Mouse (Mus musculus): ENCODE measurements around the gene Gm4131. TPM values are rescaled to one million over a fixed set of nuclear protein-coding genes. Genes with fewer than 3 reads are reported as not detected.
A peak's percentile ranks its signal among the peaks of the same experiment; 100 is the strongest.

Gm4131 gene
- polyA plus RNA-seq, 1 experiment from 2014 or later, result 0.30 TPM

DNA sequence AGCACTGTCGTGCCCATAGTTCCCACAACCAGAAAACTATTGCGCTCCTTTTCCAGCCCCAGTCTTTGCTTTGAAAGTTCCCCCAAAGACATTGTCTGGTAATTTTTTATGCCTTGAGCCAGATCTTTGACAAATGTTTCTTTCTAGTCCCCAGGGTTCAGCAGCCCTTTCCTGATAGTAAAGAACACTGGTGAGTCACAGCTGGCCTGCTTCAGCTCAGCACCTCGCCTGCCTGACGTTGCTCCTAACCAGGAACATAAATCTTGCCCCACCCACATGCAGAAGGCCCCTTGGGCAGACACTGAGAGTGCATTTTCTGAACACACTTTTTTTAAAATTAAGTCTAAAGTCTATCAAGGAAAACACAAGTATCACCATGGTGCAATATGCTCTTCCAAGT lies 3.6 kb upstream of the Gm4131 start:
- WGBS, result 71% methylated on average over 4 of the region's 4 CpGs
- no peak overlapping the region for H3K4me2 ChIP-seq
- no peak overlapping the region for H3K9ac ChIP-seq
- no peak overlapping the region for H3K4me3 ChIP-seq
- no peak overlapping the region for H3K27ac ChIP-seq
- 0 out of 2 replicates have a peak, but pooled peaks cover 2% of the 10 kb centered on the region for H3K36me3 ChIP-seq (replicated peaks)
- no peak for ATAC-seq (replicated peaks)
- no peaks in the 10 kb centered on the region for H3K9me3 ChIP-seq
- no peaks in the 10 kb centered on the region for H3K27me3 ChIP-seq (replicated peaks)
- 0 out of 2 replicates have a peak, but pooled peaks cover 2% of the 10 kb centered on the region for H3K4me1 ChIP-seq

DNA sequence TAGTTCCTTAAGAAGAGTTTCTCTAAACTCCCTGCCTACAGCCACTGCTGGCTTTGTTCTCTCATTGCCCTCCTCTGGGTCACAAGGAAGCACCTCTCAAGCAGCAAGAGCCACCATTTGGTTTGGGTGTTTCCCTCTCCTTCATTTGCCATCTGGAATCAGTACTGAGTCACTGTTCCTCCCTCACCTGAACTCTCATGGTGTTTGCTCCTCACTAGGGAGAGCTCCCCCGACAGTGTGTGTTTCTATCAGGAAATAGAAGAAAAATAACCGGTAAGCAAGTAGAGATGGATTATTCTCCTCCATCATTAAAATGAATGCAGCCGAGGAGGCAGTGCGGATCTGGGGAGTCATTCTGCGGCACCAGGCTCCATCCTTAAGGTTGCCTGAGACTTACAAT lies 2.7 kb upstream of the Gm4131 start:
- no peak overlapping the region for H3K9ac ChIP-seq
- H3K4me3 ChIP-seq, result no peak overlapping the region
- no peak for ATAC-seq (replicated peaks)
- no peak overlapping the region for H3K4me2 ChIP-seq
- no peaks in the 10 kb centered on the region for H3K9me3 ChIP-seq
- H3K36me3 ChIP-seq (replicated peaks), result 0 out of 2 replicates have a peak, but pooled peaks cover 2% of the 10 kb centered on the region
- no peak overlapping the region for H3K27ac ChIP-seq
- WGBS, result 92% methylated on average over 5 of the region's 5 CpGs
- H3K4me1 ChIP-seq, result 0 out of 2 replicates have a peak, but pooled peaks cover 2% of the 10 kb centered on the region
- no peaks in the 10 kb centered on the region for H3K27me3 ChIP-seq (replicated peaks)

DNA sequence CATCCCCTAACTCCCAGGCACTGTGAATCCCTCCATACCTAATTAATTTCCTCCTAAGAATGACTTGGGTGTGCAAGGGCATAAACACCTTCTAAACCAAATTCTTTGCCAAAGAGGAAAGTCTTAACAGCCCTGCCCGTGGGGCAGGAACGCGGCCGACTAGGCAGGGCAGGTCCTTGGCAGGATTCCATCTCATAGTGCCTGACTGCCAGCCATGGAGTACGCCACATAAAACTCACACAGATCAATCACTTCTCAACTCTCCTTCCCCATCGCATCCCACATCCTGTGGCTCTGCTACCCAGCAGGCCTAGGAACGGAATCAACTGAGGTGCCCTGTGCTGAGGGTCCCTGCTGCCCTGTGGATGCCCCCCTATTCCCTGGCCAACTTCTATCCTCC lies 3.0 kb downstream of the Gm4131 start:
- Histone ChIP-seq H3K27me3 (replicated peaks) (no peaks in the 10 kb centered on the region), H3K36me3 (replicated peaks) (0 out of 2 replicates have a peak, but pooled peaks cover 2% of the 10 kb centered on the region), H3K9me3 (no peaks in the 10 kb centered on the region), H3K27ac (no peak overlapping the region), H3K4me1 (peaks cover 27% of the 10 kb centered on the region), H3K4me2 (no peak overlapping the region), H3K9ac (no peak overlapping the region), H3K4me3 (no peak overlapping the region)
- WGBS, result 71% methylated on average over 7 of the region's 7 CpGs
- ATAC-seq (replicated peaks), result no peak

DNA sequence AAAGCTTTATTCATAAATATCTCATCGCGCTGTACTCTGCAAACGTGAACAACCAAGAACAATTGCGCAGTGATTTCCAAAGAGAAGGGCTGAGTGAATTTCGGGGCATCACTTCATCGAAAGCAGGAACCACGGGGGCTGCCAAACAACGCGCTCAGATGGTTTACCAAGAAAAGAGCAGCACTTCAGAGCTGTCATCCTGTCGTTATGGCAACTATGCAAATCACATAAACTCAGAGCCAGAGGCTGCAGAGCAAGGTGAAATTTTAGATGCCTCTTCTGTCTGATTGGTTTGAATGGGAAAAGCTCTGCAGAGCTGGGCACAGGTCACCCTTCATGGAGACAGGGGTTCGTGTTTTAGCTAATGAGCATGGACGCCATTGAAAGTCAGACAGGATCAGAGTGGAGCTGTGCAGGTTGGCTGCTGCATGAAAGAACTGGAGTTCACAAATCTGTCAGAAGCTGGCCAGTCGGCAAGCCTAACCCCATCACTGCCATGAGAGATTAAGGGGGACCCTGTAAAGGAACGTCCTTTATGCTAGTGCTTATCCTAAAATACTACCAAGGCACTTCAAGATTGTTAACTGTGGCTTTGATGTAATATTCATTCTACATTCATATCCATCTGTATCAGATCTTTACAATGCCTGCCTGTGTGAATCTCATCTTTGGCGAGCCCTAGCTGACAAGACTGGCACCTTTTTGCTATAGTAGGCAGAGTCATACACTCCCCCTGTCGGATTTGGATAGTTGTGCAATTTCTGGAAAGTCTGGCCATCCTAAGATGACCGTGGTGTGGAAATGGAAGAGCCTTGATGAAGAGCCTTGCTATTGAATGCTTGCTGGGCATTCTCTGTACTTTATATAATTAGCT lies 4.6 kb downstream of the Gm4131 start:
- H3K4me2 ChIP-seq, result peak overlapping the region; percentile 31
- H3K4me1 ChIP-seq, result peaks cover 39% of the 10 kb centered on the region
- no peak overlapping the region; the same call in 1 of the 2 replicates for H3K4me3 ChIP-seq
- WGBS, result 27% methylated on average over 17 of the region's 17 CpGs
- no peaks in the 10 kb centered on the region for H3K9me3 ChIP-seq
- no peak overlapping the region for H3K9ac ChIP-seq
- no peaks in the 10 kb centered on the region for H3K27me3 ChIP-seq (replicated peaks)
- peak overlapping the region; percentile 63 for H3K27ac ChIP-seq
- H3K36me3 ChIP-seq (replicated peaks), result no peaks in the 10 kb centered on the region
- ATAC-seq (replicated peaks), result peak; percentile 81

DNA sequence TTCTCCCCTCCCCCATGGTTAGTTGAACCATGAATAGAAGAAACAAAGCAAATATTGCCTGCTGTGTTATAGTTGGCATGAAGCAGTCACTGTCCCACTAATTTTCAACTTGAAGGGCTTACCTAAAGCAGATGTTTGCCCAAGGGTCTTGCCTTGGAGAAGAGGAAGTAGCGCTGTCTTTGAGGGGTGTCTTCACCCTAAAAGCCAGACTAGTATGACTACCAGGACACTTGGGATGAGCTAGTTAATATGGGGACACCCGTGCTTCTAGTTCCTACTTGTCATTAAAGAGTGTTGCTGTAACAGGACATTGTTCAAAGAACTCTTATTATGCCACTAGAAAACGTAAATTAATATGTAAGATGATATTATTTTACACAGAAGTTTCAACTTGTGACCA lies 9.6 kb downstream of the Gm4131 start:
- H3K4me2 ChIP-seq, result peak overlapping the region; percentile 90
- no peaks in the 10 kb centered on the region for H3K27me3 ChIP-seq (replicated peaks)
- H3K27ac ChIP-seq, result no peak overlapping the region
- peak overlapping the region; percentile 83 for H3K4me3 ChIP-seq
- 89% methylated on average over 3 of the region's 3 CpGs for WGBS
- H3K9ac ChIP-seq, result no peak overlapping the region
- H3K4me1 ChIP-seq, result peaks cover 39% of the 10 kb centered on the region
- ATAC-seq (replicated peaks), result no peak
- no peaks in the 10 kb centered on the region for H3K9me3 ChIP-seq
- no peaks in the 10 kb centered on the region for H3K36me3 ChIP-seq (replicated peaks)

DNA sequence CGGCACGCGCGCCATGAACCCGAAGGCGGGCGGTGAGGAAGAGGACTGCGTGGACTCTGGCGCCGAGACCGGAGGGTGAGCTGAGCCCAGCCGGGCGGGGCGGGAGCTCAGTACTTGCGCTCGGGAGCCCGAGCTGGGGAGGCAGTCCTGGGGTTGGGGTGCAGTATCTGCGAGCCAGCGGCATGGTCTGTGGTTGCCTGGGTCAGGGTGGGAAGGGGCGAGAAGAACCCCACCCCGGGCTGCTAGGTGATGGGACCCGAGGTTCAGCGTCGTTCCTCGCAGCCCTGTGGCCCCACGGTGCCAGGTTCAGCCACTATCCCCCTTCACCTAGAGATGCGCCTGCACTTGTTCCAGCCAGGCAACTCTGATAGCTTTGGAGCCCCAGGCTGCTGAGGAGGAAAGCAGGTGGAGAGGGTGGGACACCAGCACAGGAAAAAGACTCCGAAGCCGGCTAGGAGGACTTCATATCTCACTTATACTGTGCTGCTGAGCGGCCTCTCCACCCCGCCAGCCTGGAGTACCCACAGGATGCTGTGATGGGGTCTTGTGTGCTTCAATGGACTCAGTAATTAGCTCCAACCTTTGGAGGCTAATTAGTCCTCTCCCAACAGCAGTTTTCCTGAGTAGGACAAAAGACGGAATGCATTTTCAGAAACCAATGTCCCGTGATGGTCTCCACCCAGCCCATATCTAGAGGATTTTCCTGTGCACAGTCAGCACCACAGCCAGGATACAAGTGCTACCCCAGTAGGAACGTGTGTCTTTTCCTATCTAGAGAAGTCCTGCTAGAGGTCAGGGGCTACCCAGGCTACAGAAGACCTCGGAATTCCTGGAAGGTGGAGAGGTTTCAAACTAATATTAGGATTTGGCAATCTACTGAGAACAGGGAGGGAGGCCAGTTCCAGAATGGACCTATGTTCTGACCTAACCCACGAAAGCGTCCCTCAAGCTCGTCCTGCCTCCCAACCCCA lies 10.6 kb downstream of the Gm4131 start:
- Histone ChIP-seq H3K9ac (peak overlapping the region; percentile 74), H3K36me3 (replicated peaks) (no peaks in the 10 kb centered on the region), H3K4me1 (peaks cover 30% of the 10 kb centered on the region), H3K4me2 (peak overlapping the region; percentile 90), H3K27ac (peak overlapping the region; percentile 79), H3K27me3 (replicated peaks) (no peaks in the 10 kb centered on the region), H3K4me3 (peak overlapping the region; percentile 83), H3K9me3 (no peaks in the 10 kb centered on the region)
- 8% methylated on average over 36 of the region's 38 CpGs for WGBS
- peak; percentile 85 for ATAC-seq (replicated peaks)

DNA sequence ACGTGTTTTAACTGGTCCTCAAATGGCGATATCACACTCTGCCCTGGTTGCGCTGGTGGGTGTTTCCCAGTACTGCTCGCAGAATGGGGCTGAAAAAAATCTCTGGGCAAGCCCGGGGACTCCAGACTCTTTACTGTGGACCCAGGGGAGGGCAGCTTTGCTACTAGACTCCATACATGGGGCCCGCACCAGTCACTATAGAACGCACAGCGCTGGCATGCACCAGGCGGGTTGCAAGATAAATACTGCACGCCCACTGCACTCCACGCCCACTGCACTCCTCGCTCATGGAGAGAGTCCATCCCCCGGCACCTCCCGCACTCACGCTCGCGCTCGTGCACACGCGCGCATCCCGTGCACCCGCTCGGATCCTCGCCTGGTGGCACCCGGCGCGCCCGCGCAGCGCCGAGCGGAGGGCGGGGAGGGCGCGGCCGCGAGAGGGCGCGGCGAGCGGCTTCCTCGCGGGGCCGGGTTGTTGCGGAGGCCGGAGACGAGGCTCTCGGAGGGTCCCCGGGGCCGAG lies 11.4 kb downstream of the Gm4131 start, which contains the start of gene Fam124a:
Gene Fam124a (plus strand): TSS at position 429 of the 521 bp plus-strand sequence.
- Histone ChIP-seq H3K4me2 (peak within 1 kb of the TSS; percentile 90), H3K27me3 (replicated peaks) (no peaks in the 10 kb centered on the region), H3K9ac (peak within 1 kb of the TSS; percentile 74), H3K4me1 (peaks cover 30% of the 10 kb centered on the region), H3K36me3 (replicated peaks) (no peaks in the 10 kb centered on the region), H3K27ac (peak within 1 kb of the TSS; percentile 79), H3K4me3 (peak within 1 kb of the TSS; percentile 83), H3K9me3 (no peaks in the 10 kb centered on the region)
- peak; percentile 94 for ATAC-seq (replicated peaks)
- WGBS, result 0% methylated on average over 51 of the region's 51 CpGs

DNA sequence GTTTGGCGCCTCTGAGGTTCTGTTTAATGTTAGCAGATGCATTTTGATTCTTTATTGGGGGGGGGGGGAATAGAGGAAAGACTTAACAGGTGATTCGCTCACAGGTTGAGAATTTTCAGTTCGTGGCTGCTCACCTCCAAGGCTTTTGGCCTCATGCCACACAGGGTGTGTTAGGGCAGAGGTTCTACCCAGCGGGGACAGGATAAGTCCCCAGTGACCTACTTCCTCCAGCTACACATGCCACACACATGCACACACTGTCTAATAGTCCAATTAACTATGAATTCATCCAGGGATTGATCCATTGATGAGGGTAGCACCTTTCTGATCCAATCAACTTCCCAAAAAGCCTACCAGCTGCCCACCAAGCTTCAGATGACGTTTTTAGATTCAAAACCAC lies 12.9 kb downstream of the Gm4131 start:
- no peaks in the 10 kb centered on the region for H3K36me3 ChIP-seq (replicated peaks)
- peaks cover 28% of the 10 kb centered on the region for H3K4me1 ChIP-seq
- no peak overlapping the region for H3K9ac ChIP-seq
- H3K27ac ChIP-seq, result no peak overlapping the region
- H3K27me3 ChIP-seq (replicated peaks), result no peaks in the 10 kb centered on the region
- 74% methylated on average over 5 of the region's 5 CpGs for WGBS
- no peak overlapping the region for H3K4me2 ChIP-seq
- ATAC-seq (replicated peaks), result no peak
- no peak overlapping the region for H3K4me3 ChIP-seq
- no peaks in the 10 kb centered on the region for H3K9me3 ChIP-seq

DNA sequence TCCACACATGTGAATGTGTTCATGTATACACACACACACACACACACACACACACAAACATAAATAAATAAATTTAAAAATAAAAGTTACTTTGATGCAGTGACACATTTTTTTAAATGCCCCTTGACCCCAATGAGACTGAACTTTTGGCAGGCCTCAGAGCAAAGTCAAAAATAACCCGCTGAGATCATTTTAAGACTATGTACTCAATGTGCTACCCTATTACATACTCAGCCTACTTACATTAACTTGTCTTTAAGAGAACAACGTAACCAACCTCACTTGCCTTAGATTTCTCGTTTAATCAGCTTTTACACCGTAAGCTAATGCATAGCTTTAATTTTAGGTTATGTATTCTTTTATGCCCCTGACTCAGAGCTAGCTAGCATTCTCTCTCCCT lies 13.9 kb downstream of the Gm4131 start:
- 93% methylated on average over 4 of the region's 4 CpGs for WGBS
- H3K27me3 ChIP-seq (replicated peaks), result no peaks in the 10 kb centered on the region
- no peak overlapping the region for H3K4me2 ChIP-seq
- H3K4me3 ChIP-seq, result no peak overlapping the region
- no peak overlapping the region for H3K9ac ChIP-seq
- H3K9me3 ChIP-seq, result no peaks in the 10 kb centered on the region
- H3K4me1 ChIP-seq, result peaks cover 21% of the 10 kb centered on the region
- no peaks in the 10 kb centered on the region for H3K36me3 ChIP-seq (replicated peaks)
- ATAC-seq (replicated peaks), result no peak
- no peak overlapping the region for H3K27ac ChIP-seq

DNA sequence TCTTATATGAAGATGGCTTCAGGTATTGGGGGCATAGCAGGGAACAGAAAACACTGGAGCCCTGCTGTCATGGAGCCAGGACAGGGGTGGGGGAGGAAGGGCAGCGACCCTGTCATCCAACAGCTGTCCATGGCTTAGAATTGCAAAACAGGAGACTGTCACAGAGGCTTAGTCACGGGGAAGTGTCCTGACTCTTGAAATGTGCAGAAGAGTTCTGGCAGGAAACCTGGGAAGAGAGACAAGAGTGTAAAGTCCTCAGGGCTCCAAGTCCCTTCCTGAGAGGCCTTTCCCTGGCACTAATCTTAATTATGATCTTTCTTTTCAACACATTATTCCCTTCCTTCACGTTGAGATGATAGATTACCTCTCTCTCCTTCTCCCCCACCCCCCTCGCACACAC lies 16.6 kb downstream of the Gm4131 start:
- 29% methylated on average over 4 of the region's 4 CpGs for WGBS
- no peak overlapping the region for H3K9ac ChIP-seq
- no peak overlapping the region for H3K4me3 ChIP-seq

DNA sequence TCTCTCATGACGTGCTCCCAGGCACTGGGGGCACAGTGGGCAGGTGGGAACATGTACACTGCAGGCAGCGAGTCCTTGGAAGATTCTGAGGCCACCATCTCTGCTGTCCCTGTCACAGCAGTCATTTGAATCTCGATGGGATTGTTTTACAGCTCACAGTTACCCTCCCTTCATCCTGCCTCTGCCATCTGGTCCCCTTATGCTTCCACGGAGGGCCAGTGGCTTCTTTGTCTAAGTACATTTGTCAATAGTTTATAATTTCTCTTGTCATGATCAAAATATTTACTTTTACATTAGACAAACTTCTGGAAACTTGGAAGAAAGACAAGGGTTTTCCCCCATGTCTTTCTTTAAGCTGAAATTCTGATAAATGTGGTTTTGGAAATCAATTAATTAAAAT lies 20.0 kb downstream of the Gm4131 start:
- Histone ChIP-seq H3K27me3 (replicated peaks) (no peaks in the 10 kb centered on the region), H3K4me2 (no peak overlapping the region), H3K9ac (no peak overlapping the region), H3K27ac (no peak overlapping the region), H3K4me1 (no peaks in the 10 kb centered on the region), H3K9me3 (no peaks in the 10 kb centered on the region), H3K36me3 (replicated peaks) (no peaks in the 10 kb centered on the region), H3K4me3 (no peak overlapping the region)
- WGBS, result 58% methylated on average over 4 of the region's 4 CpGs
- ATAC-seq (replicated peaks), result no peak

More for the DNA sequence above, 16.6 kb downstream of the Gm4131 start:
- no peak for ATAC-seq (replicated peaks)
- Histone ChIP-seq H3K4me2 (no peak overlapping the region), H3K4me1 (peaks cover 4% of the 10 kb centered on the region; the same call in 1 of the 2 replicates), H3K27me3 (replicated peaks) (no peaks in the 10 kb centered on the region), H3K9me3 (no peaks in the 10 kb centered on the region), H3K27ac (no peak overlapping the region), H3K36me3 (replicated peaks) (no peaks in the 10 kb centered on the region)

DNA sequence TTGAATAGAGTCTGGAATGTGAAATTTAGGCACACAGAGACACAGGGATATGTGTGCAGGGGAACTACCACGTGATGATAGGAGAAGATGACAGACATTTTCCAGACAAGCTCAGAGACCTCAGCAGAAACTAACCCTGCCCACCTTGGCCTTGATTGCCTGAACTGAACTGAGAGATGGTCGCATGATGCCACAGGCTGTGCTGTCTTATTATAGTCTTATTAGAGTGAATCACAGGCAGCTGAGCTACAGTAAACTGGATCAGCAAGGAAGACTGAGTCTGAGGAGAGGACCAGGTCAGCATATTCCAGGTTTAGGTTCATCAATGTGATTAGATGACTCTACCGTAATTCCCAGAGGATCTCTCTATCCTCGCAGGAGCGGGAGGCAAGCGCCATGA lies 20.4 kb downstream of the Gm4131 start:
- Histone ChIP-seq H3K27ac (no peak overlapping the region), H3K4me3 (no peak overlapping the region), H3K36me3 (replicated peaks) (no peaks in the 10 kb centered on the region), H3K4me1 (no peaks in the 10 kb centered on the region), H3K9ac (no peak overlapping the region), H3K27me3 (replicated peaks) (no peaks in the 10 kb centered on the region), H3K9me3 (no peaks in the 10 kb centered on the region), H3K4me2 (no peak overlapping the region)
- no peak for ATAC-seq (replicated peaks)
- WGBS, result 86% methylated on average over 6 of the region's 6 CpGs
